21 mouse cellular contexts compared by ENCODE assay signal in genomic region chr8:117362438-117362726, GRCm38 (mm10).
A peak's percentile ranks its signal among the peaks of the same experiment; 100 is the strongest.
DNase-seq lines count a peak whose midpoint lies in the region; ATAC-seq and TF ChIP-seq lines count a peak whose summit lies in the region.
"Had no signal": no experiment of that assay in that cellular context is flagged by ENCODE, and none has a peak within 500 bp of the region (broad histone marks: within the 10 kb centered on the region; RNA-seq: fewer than 3 reads in every experiment).

No protein-coding gene starts in this region.

- TF ChIP-seq POLR2A in kidney, adult 2 months (IDR thresholded peaks at IDR 0.05; ENCODE audit: low read depth, low read length), result no peak

- H3K27me3 ChIP-seq in kidney, adult 2 months (replicated peaks; ENCODE audit: control insufficient read depth, insufficient read depth, low read length), result no peaks in the 10 kb centered on the region
- no peaks in the 10 kb centered on the region for H3K27me3 ChIP-seq in lung, embryonic 16.5 days (ENCODE audit: control insufficient read depth, insufficient read depth, low read depth, low read length)
- no peaks in the 10 kb centered on the region for H3K27me3 ChIP-seq in stomach, embryonic 14.5 days (ENCODE audit: control insufficient read depth, insufficient read depth, low read length)
- H3K27me3 ChIP-seq: limb, embryonic 15.5 days; neural tube, embryonic 12.5 days had no signal

- no peak overlapping the region for H3K4me2 ChIP-seq in lung, embryonic 16.5 days (ENCODE audit: low read depth, low read length)
- H3K4me2 ChIP-seq in stomach, embryonic 14.5 days (replicated peaks; ENCODE audit: low read depth, low read length), result no peak overlapping the region
- H3K4me2 ChIP-seq: limb, embryonic 15.5 days; neural tube, embryonic 12.5 days had no signal

- WGBS in kidney, adult 2 months, result 19% methylated on average over 2 of the region's 2 CpGs
- 11% methylated on average over 2 of the region's 2 CpGs for WGBS in lung, embryonic 16.5 days
- 22% methylated on average over 2 of the region's 2 CpGs for WGBS in stomach, embryonic 14.5 days

- no peak for DNase-seq in kidney, adult 2 months
- DNase-seq in kidney, postnatal 36 days, result no peak
- no peak for DNase-seq in lung, adult 18-20 months
- no peak for DNase-seq in embryo, embryonic 10 days (ENCODE audit: low spot score)
- DNase-seq in spleen, postnatal 14 days (ENCODE audit: low spot score in 2 of 2), result no peak
- DNase-seq: cerebellum, adult 9-11 months; forebrain, postnatal 0 days; gastrocnemius, postnatal 10 days; kidney, adult 18-20 months; layer of hippocampus, adult 9-11 months; thymus, postnatal 14 days had no signal

- peaks cover 59% of the 10 kb centered on the region for H3K4me1 ChIP-seq in kidney, adult 2 months (ENCODE audit: control insufficient read depth, insufficient read depth, low read length)
- peaks cover 31% of the 10 kb centered on the region for H3K4me1 ChIP-seq in lung, embryonic 16.5 days (replicated peaks; ENCODE audit: control insufficient read depth, insufficient read depth, low read length)
- H3K4me1 ChIP-seq in stomach, embryonic 14.5 days (ENCODE audit: control insufficient read depth, insufficient read depth, low read length), result peaks cover 19% of the 10 kb centered on the region; the same call in 1 of the 2 replicates

- ATAC-seq in lung, embryonic 16.5 days (ENCODE audit: low read depth), result peak; percentile 26; the same call in 1 of the 2 replicates
- peak; percentile 48 for ATAC-seq in common myeloid progenitor, adult 5-6 weeks (replicated peaks; ENCODE audit: low read depth, poor library complexity, severe bottlenecking)
- ATAC-seq in stomach, embryonic 14.5 days (ENCODE audit: insufficient number of reproducible peaks, insufficient read depth, low FRiP score, low read depth), result 0 out of 2 replicates have a peak, but pooled peaks have one; percentile 30
- ATAC-seq: activated CD4-positive, CD25-positive, alpha-beta regulatory T cell, adult 4 months; forebrain, postnatal 0 days; midbrain, embryonic 16.5 days had no signal

- no peak overlapping the region; the same call in 1 of the 2 replicates for H3K9ac ChIP-seq in lung, embryonic 16.5 days (ENCODE audit: low read length)
- no peak overlapping the region for H3K9ac ChIP-seq in stomach, embryonic 14.5 days (replicated peaks; ENCODE audit: low read depth, low read length)
- H3K9ac ChIP-seq: forebrain, postnatal 0 days; limb, embryonic 15.5 days; neural tube, embryonic 12.5 days had no signal

- no peak overlapping the region for H3K4me3 ChIP-seq in kidney, adult 2 months (ENCODE audit: insufficient read depth, low read depth, low read length)
- no peak overlapping the region for H3K4me3 ChIP-seq in lung, embryonic 16.5 days (ENCODE audit: low read length)
- H3K4me3 ChIP-seq in stomach, embryonic 14.5 days (ENCODE audit: low read depth, low read length), result no peak overlapping the region
- H3K4me3 ChIP-seq: erythroblast, embryonic 14.5 days; heart, embryonic 10.5 days; limb, embryonic 15.5 days; neural tube, embryonic 12.5 days had no signal

- H3K36me3 ChIP-seq in kidney, adult 2 months (ENCODE audit: control insufficient read depth, insufficient read depth, low read length), result no peaks in the 10 kb centered on the region
- no peaks in the 10 kb centered on the region for H3K36me3 ChIP-seq in lung, embryonic 16.5 days (ENCODE audit: control insufficient read depth, insufficient read depth, low read length)
- H3K36me3 ChIP-seq in stomach, embryonic 14.5 days (ENCODE audit: control insufficient read depth, insufficient read depth, low read length), result no peaks in the 10 kb centered on the region
- H3K36me3 ChIP-seq: heart, embryonic 10.5 days; limb, embryonic 15.5 days; neural tube, embryonic 12.5 days had no signal

- H3K9me3 ChIP-seq in lung, embryonic 16.5 days (ENCODE audit: control insufficient read depth, low read length), result no peaks in the 10 kb centered on the region
- no peaks in the 10 kb centered on the region for H3K9me3 ChIP-seq in stomach, embryonic 14.5 days (ENCODE audit: control insufficient read depth, low read depth, low read length)
- H3K9me3 ChIP-seq: heart, embryonic 10.5 days; limb, embryonic 15.5 days; neural tube, embryonic 12.5 days had no signal

- H3K27ac ChIP-seq in kidney, adult 2 months (ENCODE audit: insufficient read depth, low read depth, low read length), result peak overlapping the region; percentile 47
- peak overlapping the region; percentile 58; the same call in 1 of the 2 replicates for H3K27ac ChIP-seq in lung, embryonic 16.5 days (ENCODE audit: low read length)
- H3K27ac ChIP-seq in stomach, embryonic 14.5 days (ENCODE audit: low read length), result peak overlapping the region; percentile 52; the same call in 1 of the 2 replicates
- H3K27ac ChIP-seq: heart, embryonic 10.5 days; macrophage; neural tube, embryonic 12.5 days had no signal

- no peak for TF ChIP-seq CTCF in kidney, adult 2 months (conservative IDR thresholded peaks at IDR 0.05; ENCODE audit: insufficient read depth, insufficient read length, low read depth, low read length)
